Mouse (Mus musculus) heart, adult 18-20 months (tissue): ENCODE results near the gene 2410004P03Rik. TPM values are rescaled to one million over a fixed set of nuclear protein-coding genes. Genes with fewer than 3 reads are reported as not detected.
"Not testable (repeated sequence)": the region's sequence is repeated elsewhere in the genome, so short reads cannot be mapped to it uniquely, and the experiment has no call there.

Experiments used
- DNase-seq, 2 experiments: peaks; one replicate each; pipeline ENCODE4 v3.0.0; 2021 to 2022; ENCODE audit warnings: mixed read lengths in 1 of 2
- total RNA-seq, 2 experiments: library from RNA; stranded (reverse); gene quantifications; 2 replicates each; pipeline ENCODE4 v1.2.3; 2021

2410004P03Rik gene
- total RNA-seq, 2 experiments from 2014 or later, result 1.2 TPM; not detected in 1

DNA sequence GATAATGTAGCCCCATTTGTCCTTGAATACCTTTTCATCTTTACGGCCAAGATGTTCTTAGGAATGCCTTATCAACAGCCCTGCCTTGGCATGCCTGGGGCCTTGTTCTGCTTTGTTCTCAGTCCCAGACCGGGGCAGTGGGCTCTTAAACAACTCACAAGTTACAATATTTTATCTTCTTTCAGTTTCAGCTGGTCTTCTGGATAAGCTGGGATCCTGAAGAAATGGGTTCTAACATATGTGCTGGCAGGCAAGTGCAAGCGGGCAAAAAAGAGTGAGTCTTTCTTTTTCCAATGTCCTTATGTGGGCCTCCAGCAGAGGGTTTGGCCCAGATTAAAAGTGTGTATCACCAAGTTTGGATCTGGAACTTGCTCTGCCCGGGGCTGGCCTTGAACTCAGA is 9.6 kb upstream of the 2410004P03Rik start:
- DNase-seq, result not testable (repeated sequence)

DNA sequence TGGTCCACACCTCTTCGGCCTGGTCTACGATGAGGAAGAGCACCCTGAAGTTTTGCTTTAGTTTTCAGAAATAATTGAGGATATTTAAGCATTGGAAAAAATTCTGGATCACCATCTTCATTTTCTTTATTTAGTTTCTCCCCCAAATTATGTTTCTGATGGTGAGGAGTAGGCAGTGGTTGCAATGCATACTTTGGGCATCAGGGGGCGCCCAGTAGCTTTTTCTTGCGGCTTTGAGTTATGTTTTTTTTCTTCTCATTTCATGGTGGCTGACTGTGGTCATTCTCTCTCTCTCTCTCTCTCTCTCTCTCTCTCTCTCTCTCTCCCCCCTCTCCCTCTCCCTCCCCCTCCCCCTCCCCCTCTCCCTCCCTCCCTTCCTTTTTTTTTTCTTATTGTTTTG is 6.9 kb upstream of the 2410004P03Rik start:
- peak in 1 of 2 experiments; percentile 84 for DNase-seq

DNA sequence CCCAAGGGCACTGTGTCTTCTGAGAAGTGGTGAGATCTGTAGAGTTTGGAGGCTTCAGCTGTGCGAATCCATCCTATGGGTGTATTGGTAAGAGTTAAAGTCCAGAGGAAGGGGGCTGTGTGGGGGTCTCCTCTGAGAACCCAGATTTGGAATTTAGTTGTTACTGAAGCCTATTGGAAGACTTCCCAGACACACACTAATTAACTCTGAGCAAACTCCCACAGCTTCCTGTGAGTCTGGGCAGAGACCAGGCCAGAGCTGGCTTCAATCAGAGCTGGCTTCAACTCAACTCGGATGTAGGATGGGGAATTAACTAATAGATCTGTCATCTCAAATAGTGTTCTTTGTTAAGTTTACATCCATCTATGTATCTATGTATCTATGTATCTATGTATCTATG is 4.2 kb upstream of the 2410004P03Rik start:
- no peak for DNase-seq

DNA sequence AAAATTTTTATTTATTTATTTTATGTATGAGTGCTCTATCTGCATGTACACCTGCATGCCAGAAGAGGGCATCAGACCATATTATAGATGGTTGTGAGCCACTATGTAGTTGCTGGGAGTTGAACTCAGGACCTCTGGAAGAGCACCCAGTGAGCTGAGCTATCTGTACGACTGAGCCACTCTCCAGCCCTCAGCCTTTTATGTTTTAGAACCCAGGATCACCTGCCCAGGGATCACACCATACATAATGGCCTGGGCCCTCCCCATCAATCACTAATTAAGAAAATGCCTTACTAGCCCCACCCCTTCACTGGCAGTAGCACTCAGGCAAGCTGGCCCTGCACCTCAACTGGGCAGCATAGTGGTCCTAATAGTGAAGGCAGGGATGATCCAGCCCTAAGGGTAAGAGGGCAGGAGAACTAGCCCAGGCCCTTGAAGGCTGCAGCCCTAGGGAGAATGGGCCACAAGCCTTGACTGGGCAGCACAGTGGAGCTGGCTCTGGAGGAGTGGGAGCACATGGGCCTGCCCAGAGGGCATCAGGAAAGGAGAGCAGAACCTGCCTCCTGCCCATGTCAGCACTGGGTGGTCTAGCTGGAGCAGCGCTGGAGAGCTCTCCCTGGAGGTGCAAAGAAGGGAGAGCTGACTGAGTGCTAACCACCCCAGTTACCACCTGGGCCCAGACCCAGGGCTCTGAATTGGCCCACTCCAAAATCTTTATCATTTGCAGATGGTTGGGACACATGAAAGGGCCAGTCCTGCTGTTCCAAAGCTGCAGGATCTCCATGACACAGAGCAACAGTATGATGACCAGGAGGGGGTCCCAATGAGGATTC is 756 bp upstream of the 2410004P03Rik start:
- DNase-seq, result no peak

- DNase-seq, result no peak
These were observed 2.1 kb downstream of the 2410004P03Rik start for GRCm38 (mm10) chr12:17009466-17009865.

DNA sequence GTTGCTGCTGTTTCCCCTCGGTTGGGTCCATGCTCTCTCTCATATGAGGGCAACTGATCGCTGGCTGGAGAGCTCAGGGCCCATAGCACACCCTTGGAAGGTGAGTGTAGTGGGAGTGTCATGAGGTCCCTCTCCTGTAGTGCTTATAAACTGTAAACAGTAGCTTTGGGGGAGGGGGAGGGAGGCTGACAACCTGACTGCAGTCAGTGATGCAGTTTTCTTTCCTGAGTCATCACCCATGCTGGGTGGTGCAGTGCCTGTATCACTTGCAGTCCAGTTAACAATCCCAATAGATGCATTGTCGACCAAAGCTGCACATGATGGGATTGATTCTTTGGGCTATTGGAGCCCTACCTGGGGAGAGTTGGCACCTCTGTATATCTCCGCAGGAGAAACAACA is 10.3 kb downstream of the 2410004P03Rik start:
- no peak for DNase-seq

DNA sequence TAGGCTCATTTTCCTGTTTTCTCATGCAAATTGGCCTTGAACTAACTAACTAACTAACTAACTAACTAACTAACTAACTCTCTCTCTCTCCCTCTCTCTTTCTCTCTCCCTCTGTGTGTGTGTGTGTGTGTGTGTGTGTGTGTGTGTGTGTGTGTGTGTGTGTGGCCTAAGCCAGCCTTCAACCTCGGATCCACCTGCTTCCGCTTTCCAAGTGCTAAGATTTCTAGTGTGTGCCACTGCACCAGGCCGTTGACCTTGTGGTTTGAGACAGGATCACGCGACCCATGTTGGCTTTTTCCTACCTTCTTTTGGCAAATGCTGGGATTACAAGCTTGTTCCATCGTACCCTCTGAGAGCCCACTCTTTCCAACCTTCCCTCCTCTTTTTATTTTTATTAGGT is 10.9 kb downstream of the 2410004P03Rik start:
- peak; percentile 29 to 34 for DNase-seq

- DNase-seq, result peak; percentile 89 to 93
These were observed 11.6 kb downstream of the 2410004P03Rik start, which contains the start of gene Pqlc3 for GRCm38 (mm10) chr12:16999739-17000497. Gene Pqlc3 (minus strand): TSS chr12:17000408.

DNA sequence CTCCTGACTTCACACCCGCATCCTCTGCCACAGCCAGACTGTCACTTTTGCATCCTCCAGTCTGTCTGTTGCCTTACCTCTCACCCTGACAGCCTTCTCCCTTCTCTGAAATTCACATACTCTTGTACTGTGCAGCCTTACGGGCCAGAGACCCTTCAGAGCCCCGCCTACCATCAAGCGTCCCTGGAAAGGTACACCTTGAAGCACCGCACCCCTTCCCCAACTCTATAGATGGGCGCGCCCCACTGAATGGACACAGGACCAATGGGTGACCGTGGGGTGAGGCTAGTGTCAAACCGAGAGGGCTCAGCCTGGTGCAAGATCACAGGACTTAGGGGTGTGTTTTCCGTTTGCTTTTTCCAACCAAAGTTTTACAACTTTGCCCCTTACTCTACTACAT is 12.4 kb downstream of the 2410004P03Rik start:
- peak; percentile 23 to 36 for DNase-seq

GRCm38 (mm10) chr12:16996886-16997462 is 14.6 kb downstream of the 2410004P03Rik start:
- DNase-seq, result no peak

GRCm38 (mm10) chr12:16996281-16996680 is 15.2 kb downstream of the 2410004P03Rik start:
- no peak for DNase-seq

DNA sequence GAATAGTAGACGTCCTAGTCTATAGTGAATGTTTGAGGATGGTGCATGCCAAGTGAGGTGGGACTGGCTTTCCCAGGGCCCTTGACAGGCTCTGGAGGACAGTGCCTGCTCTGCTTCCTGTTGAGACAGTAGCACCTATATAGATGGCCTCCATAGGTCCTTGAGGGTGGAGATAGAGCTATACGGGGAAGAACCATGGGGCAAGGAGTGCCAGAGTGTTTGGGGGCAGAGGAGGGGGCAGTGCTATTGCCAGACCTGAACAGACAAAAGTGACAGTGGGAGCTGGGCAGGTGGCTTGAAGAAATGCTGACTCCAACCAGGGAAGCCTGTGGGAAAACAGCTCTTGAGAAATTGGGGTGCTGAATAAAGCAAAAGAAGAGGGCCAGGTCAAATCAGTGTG is 17.2 kb downstream of the 2410004P03Rik start:
- no peak for DNase-seq

GRCm38 (mm10) chr12:16992355-16992754 is 19.2 kb downstream of the 2410004P03Rik start:
- DNase-seq, result no peak

- no peak for DNase-seq
These were observed 20.2 kb downstream of the 2410004P03Rik start for GRCm38 (mm10) chr12:16991376-16991775.

- no peak for DNase-seq
These were observed 25.7 kb downstream of the 2410004P03Rik start for GRCm38 (mm10) chr12:16985778-16986177.

GRCm38 (mm10) chr12:16977120-16977519 is 34.4 kb downstream of the 2410004P03Rik start:
- no peak for DNase-seq

GRCm38 (mm10) chr12:16966811-16967210 is 44.7 kb downstream of the 2410004P03Rik start:
- DNase-seq, result no peak

DNA sequence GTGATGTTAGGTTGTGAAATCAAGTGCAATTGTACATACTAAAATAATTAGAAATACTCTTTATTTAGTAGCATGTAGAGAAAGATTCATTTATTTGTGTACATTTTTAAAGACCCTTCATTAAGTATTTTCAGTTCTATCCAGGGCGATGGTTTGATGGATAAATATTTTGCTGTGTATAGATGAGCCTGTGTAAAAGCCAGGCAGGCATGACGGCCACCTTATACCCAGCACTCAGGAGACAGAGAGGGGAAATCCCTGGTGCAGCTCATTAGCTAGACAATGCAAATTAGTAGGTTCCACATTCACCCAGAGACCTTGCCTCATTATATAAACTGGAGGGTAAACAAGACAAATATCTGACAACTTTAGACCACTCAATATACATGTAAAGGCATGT is 48.2 kb downstream of the 2410004P03Rik start:
- DNase-seq, result no peak

DNA sequence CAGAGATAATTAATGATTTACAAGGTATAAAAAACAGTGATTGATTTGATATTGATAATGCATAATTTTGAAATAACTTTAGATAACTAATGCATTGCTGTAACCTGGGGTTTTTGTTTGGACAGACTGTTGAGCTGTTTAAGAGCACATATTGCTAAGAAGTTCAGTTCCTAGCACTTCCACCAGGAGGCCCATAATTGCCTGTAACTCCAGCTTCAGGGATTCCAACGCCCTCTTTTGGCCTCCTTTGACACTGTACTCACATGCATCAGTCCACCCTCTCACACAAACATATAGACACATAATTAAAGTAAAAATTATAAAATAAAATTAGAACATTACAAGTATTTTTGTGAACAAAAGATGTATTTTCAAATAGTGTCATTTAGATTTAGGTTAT is 52.7 kb downstream of the 2410004P03Rik start:
- DNase-seq, result no peak
